Mouse (Mus musculus) liver, adult 2 months (tissue): ENCODE measurements around the gene Usp4.

ENCODE experiments used
- CTCF ChIP-seq: fragments of 200-500 bp; IDR thresholded peaks from 2 replicates; pipeline ENCODE4 v1.5.1; 2011; ENCODE audit warnings: low read depth, low read length, control low read depth
- POLR2A ChIP-seq: fragments of 200-500 bp; IDR thresholded peaks from 2 replicates; pipeline ENCODE4 v1.6.1; 2011; ENCODE audit warnings: low read length, control low read depth; ENCODE audit not compliant: insufficient read depth; ENCODE audit errors: extremely low read depth

- TF ChIP-seq CTCF (no peak), POLR2A (no peak)
These were observed 40.9 kb downstream of the Usp4 start for GRCm38 (mm10) chr9:108388601-108389000.
